Mouse (Mus musculus): ENCODE data around the gene Zfp507.

GRCm38 (mm10) chr7:35744771-35745170 is 58.0 kb downstream of the Zfp507 start:
- TF ChIP-seq CTCF (IDR thresholded peaks at IDR 0.05; ENCODE audit: low read depth, low read length): no peak
- no peak for TF ChIP-seq POLR2A (IDR thresholded peaks at IDR 0.05; ENCODE audit: insufficient read depth, low read length)
